Mouse (Mus musculus) embryonic facial prominence, embryonic 12.5 days (tissue): Measurements from ENCODE around the gene Lamb2. TPM values are rescaled to one million over a fixed set of nuclear protein-coding genes. Genes with fewer than 3 reads are reported as not detected.

Experiments used
- ATAC-seq: fragments of 200-750 bp; cut with Nextera tagmentation; 2 replicates; pipeline ENCODE4 v1.8.0; 2017; ENCODE audit not compliant: insufficient number of reproducible peaks, insufficient read depth, low FRiP score, low TSS enrichment
- H3K27ac ChIP-seq: fragments of 300-500 bp; sonication (generic); 2 replicates; pipeline ENCODE4 v1.5.1; 2016; ENCODE audit warnings: mild to moderate bottlenecking
- H3K27me3 ChIP-seq: fragments of 300-500 bp; sonication (generic); 2 replicates; pipeline ENCODE4 v1.6.1; 2016; ENCODE audit warnings: mild to moderate bottlenecking, moderate library complexity
- H3K36me3 ChIP-seq: fragments of 300-500 bp; sonication (generic); 2 replicates; pipeline ENCODE4 v1.6.1; 2016; ENCODE audit warnings: mild to moderate bottlenecking
- H3K4me1 ChIP-seq: fragments of 300-500 bp; sonication (generic); 2 replicates; pipeline ENCODE4 v1.6.1; 2016
- H3K4me2 ChIP-seq: fragments of 300-500 bp; sonication (generic); replicated peaks from 2 replicates; pipeline ENCODE4 v1.6.1; 2016; ENCODE audit warnings: mild to moderate bottlenecking, moderate library complexity
- H3K4me3 ChIP-seq: fragments of 300-500 bp; sonication (generic); 2 replicates; pipeline ENCODE4 v1.5.1; 2016; ENCODE audit warnings: mild to moderate bottlenecking
- H3K9ac ChIP-seq: fragments of 300-500 bp; sonication (generic); 2 replicates; pipeline ENCODE4 v1.6.1; 2016; ENCODE audit warnings: mild to moderate bottlenecking, moderate library complexity
- H3K9me3 ChIP-seq: fragments of 300-500 bp; sonication (generic); 2 replicates; pipeline ENCODE4 v1.6.1; 2016; ENCODE audit warnings: mild to moderate bottlenecking, moderate library complexity
- WGBS: fragments of 180-500 bp; shearing (Covaris S2); methylation state at CpG from one replicate; pipeline ENCODE4 v1.1.7; 2016; 5-methylcytosine and 5-hydroxymethylcytosine counted together
- polyA plus RNA-seq: library from polyadenylated mRNA; unstranded; fragments of >200 nt; fragmentation: Nextera tagmentation; extraction: Ambion mirVana; gene quantifications from 2 replicates; pipeline ENCODE4 v1.2.1, GENCODE M21; 2016

Gene Lamb2
- polyA plus RNA-seq, 1 experiment from 2014 or later = 51.3 TPM

- ATAC-seq = no peak
- Histone ChIP-seq H3K9me3 (no peaks in the 10 kb centered on the region), H3K4me3 (no peak overlapping the region), H3K27me3 (no peaks in the 10 kb centered on the region), H3K27ac (no peak overlapping the region), H3K36me3 (peaks cover 72% of the 10 kb centered on the region), H3K4me1 (no peaks in the 10 kb centered on the region), H3K9ac (no peak overlapping the region), H3K4me2 (no peak overlapping the region)
- 83% methylated on average over 1 of the region's 1 CpGs for WGBS
These were observed 51.4 kb downstream of the Lamb2 start for GRCm38 (mm10) chr9:108530954-108531353.

GRCm38 (mm10) chr9:108531496-108531895 lies 52.0 kb downstream of the Lamb2 start:
- H3K36me3 ChIP-seq = peaks cover 77% of the 10 kb centered on the region
- 89% methylated on average over 1 of the region's 1 CpGs for WGBS

More at GRCm38 (mm10) chr9:108531496-108531895, 52.0 kb downstream of the Lamb2 start:
- H3K9ac ChIP-seq = no peak overlapping the region
- H3K27me3 ChIP-seq = no peaks in the 10 kb centered on the region
- H3K9me3 ChIP-seq = no peaks in the 10 kb centered on the region
- H3K4me2 ChIP-seq = no peak overlapping the region
- H3K27ac ChIP-seq = no peak overlapping the region
- no peak overlapping the region for H3K4me3 ChIP-seq
- ATAC-seq = no peak
- H3K4me1 ChIP-seq = no peaks in the 10 kb centered on the region

Other genes starting within 250 kb of the Lamb2 start
- 52.4 and 53.7 TPM in 2 replicates for gene Dag1, start 215.8 kb upstream of the Lamb2 start, polyA plus RNA-seq
- gene Nicn1, start 189.3 kb upstream of the Lamb2 start, polyA plus RNA-seq = 53.0 and 54.9 TPM in 2 replicates
- 17.4 and 17.5 TPM in 2 replicates for gene Amt, start 182.9 kb upstream of the Lamb2 start, polyA plus RNA-seq
- 380 and 391 TPM in 2 replicates for gene Rhoa, start 173.6 kb upstream of the Lamb2 start, polyA plus RNA-seq
- gene Tcta, start 173.6 kb upstream of the Lamb2 start, polyA plus RNA-seq = 28.1 and 28.7 TPM in 2 replicates
- 798 and 814 TPM in 2 replicates for gene Gpx1, start 140.8 kb upstream of the Lamb2 start, polyA plus RNA-seq
- 122 and 124 TPM in 2 replicates for gene Usp4, start 131.9 kb upstream of the Lamb2 start, polyA plus RNA-seq
- 0.27 and 0.97 TPM in 2 replicates for gene 1700102P08Rik, start 86.9 kb upstream of the Lamb2 start, polyA plus RNA-seq
- 1.4 and 2.0 TPM in 2 replicates for gene Ccdc36, start 51.3 kb upstream of the Lamb2 start, polyA plus RNA-seq
- gene BC048562, start 43.3 kb upstream of the Lamb2 start, polyA plus RNA-seq = not detected in 2 replicates
- 53.1 and 58.3 TPM in 2 replicates for gene Ccdc71, start 19.2 kb upstream of the Lamb2 start, polyA plus RNA-seq
- 44.5 and 46.0 TPM in 2 replicates for gene Klhdc8b, start 18.2 kb upstream of the Lamb2 start, polyA plus RNA-seq
- 99.0 and 102 TPM in 2 replicates for gene Usp19, start 10.9 kb downstream of the Lamb2 start, polyA plus RNA-seq
- gene Qars, start 28.0 kb downstream of the Lamb2 start, polyA plus RNA-seq = 110 and 115 TPM in 2 replicates
- gene Qrich1, start 37.1 kb downstream of the Lamb2 start, polyA plus RNA-seq = 160 TPM in 2 replicates
- gene Impdh2, start 80.5 kb downstream of the Lamb2 start, polyA plus RNA-seq = 207 and 209 TPM in 2 replicates
- 49.9 and 59.2 TPM in 2 replicates for gene Ndufaf3, start 87.7 kb downstream of the Lamb2 start, polyA plus RNA-seq
- gene Dalrd3, start 90.2 kb downstream of the Lamb2 start, polyA plus RNA-seq = 199 and 207 TPM in 2 replicates
- gene Wdr6, start 99.0 kb downstream of the Lamb2 start, polyA plus RNA-seq = 215 and 220 TPM in 2 replicates
- gene P4htm, start 117.9 kb downstream of the Lamb2 start, polyA plus RNA-seq = 10.4 and 11.6 TPM in 2 replicates
- gene Arih2, start 169.7 kb downstream of the Lamb2 start, polyA plus RNA-seq = 58.1 and 60.1 TPM in 2 replicates
- 43.1 and 45.7 TPM in 2 replicates for gene Slc25a20, start 182.4 kb downstream of the Lamb2 start, polyA plus RNA-seq
- gene Prkar2a, start 209.6 kb downstream of the Lamb2 start, polyA plus RNA-seq = 39.4 and 40.0 TPM in 2 replicates